Mouse (Mus musculus): Measurements from ENCODE around the gene Msi2.

Msi2 gene

DNA sequence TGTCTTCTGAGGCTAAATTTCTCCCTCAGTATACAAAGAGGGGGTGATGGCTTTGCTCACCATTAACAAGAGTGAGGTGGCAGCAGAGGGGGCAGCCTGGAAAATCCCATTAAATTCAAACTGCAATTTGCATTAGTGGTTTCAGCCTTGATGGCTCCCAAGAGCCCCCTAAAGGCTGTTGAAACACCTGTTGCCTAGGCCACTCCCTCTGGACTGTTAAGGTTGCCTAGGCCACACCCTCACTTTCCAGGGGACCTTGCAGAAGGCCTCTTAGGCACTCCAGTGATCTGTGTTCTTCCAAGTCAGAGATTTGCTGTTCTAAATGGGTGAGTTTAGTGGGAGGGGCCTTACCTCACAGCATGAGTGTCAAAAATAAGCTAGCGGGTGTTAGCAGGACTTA is 232.3 kb downstream of the Msi2 start:
- DNase-seq (ENCODE audit: low read depth, low spot score), result no peak

- DNase-seq (ENCODE audit: low read depth, low spot score), result no peak
These were observed 233.2 kb downstream of the Msi2 start for GRCm38 (mm10) chr11:88485088-88485487.

DNA sequence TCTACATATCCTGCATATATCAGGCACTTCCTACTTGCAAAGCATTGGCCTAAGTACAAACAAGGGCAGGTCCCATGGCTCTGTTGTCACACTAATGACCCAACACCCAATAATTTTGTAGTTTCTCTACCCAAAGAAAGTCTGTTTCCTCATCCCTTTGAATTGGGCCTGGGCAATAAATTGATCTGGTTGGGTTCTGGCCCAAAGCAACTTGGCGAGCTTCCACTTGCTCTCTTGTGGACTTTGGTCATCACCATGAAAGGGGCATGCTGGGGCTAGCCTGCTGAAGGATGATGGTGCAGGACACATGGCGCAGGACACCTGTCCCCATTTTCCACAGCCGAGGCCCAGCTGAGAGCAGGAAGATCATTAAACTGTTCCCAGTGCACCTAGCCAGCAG is 234.3 kb downstream of the Msi2 start:
- no peak for DNase-seq (ENCODE audit: low read depth, low spot score)

DNA sequence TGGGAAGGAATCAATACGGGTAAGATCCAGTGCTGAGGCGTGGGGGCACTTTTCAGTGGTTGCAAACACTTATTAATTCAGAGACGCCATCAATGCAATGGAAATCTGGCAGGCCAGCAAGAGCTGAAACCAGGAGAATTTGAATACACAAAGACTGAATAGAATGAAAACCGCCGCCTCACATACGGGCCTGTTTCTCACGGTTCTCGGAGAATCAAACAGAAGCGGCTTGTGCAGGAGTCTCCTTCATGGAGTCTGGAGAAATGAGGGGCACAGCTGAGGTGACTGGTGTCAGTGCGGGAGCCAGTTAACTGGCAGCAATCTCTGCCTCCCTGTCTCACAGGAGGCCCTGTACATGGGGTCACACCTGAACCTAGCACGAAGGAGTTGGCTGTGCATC is 235.7 kb downstream of the Msi2 start:
- DNase-seq (ENCODE audit: low read depth, low spot score), result no peak

GRCm38 (mm10) chr11:88482236-88482635 is 236.1 kb downstream of the Msi2 start:
- DNase-seq (ENCODE audit: low read depth, low spot score), result no peak

- no peak for DNase-seq (ENCODE audit: low read depth, low spot score)
These were observed 236.6 kb downstream of the Msi2 start for GRCm38 (mm10) chr11:88481602-88482161.

- DNase-seq (ENCODE audit: low read depth, low spot score), result no peak
These were observed 237.2 kb downstream of the Msi2 start for GRCm38 (mm10) chr11:88481092-88481601.

GRCm38 (mm10) chr11:88479498-88479897 is 238.8 kb downstream of the Msi2 start:
- DNase-seq (ENCODE audit: low read depth, low spot score), result peak; percentile 37

GRCm38 (mm10) chr11:88474889-88475440 is 243.3 kb downstream of the Msi2 start:
- DNase-seq (ENCODE audit: low read depth, low spot score), result peak; percentile 31

- no peak for DNase-seq (ENCODE audit: low read depth, low spot score)
These were observed 245.6 kb downstream of the Msi2 start for GRCm38 (mm10) chr11:88472731-88473130.

- DNase-seq (ENCODE audit: low read depth, low spot score), result peak; percentile 32
These were observed 246.2 kb downstream of the Msi2 start for GRCm38 (mm10) chr11:88471981-88472647.

DNA sequence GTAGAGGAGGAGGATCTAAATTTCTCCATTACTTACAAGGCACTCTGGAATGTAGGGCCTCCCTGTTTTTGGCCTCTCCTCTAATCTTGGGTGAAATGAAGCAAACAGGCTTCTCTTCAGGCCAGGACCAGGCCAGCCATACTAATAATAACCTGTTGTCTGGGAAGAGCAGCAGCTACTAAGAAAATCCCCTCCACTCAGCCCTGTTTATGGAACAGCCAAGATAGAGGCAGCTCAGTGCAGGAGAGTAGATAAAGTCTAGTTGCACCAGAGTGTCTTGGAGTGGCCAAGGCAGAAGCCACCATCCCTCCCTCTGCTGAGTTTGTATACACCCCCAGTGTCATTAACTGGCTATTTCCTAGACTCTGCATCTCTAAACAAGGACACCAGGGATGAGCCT is 247.7 kb downstream of the Msi2 start:
- DNase-seq (ENCODE audit: low read depth, low spot score), result no peak

- DNase-seq (ENCODE audit: low read depth, low spot score), result peak; percentile 16
These were observed 249.3 kb downstream of the Msi2 start for GRCm38 (mm10) chr11:88468996-88469395.

- peak; percentile 95 for DNase-seq (ENCODE audit: low read depth, low spot score)
These were observed 250.6 kb downstream of the Msi2 start for GRCm38 (mm10) chr11:88467498-88468245.

- no peak for DNase-seq (ENCODE audit: low read depth, low spot score)
These were observed 254.4 kb downstream of the Msi2 start for GRCm38 (mm10) chr11:88463951-88464350.

DNA sequence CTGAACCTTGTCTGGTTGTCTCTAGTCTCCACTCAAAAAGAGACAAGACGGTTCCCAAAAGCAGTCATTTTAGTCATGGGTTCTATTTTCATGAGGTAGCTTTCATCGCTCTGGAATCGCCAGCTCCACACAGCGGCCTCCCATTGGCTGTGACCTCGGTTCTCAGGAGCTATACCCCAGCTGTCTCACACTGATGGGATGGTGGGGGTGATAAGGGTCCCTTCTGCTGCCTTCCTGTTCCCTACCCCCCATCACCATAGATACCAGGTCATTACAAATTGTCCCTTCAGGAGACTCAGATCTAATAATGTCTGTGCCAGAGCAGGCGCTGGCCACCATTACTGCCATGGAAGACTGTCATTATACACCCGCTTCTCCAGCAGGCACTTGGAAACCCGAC is 255.5 kb downstream of the Msi2 start:
- no peak for DNase-seq (ENCODE audit: low read depth, low spot score)

DNA sequence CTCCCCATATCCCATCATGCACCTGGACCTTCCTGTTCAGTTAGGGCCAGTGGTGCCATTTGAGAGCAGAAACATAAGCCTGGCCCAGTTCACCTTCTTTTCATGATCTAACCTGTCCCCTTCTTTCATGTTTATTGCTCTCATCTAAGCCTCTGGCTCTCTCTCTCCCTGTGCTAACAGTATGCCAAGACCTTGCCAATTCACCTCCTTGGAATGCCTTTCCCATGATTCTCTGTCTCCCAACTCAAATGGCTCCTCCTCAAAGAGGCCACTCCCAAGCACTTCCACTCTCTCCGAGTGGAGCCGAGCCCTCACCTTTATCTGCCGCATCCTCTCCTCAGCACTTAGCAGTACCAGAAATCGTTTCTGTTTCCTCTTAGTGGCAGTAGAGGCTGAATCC is 256.7 kb downstream of the Msi2 start:
- DNase-seq (ENCODE audit: low read depth, low spot score), result no peak

- DNase-seq (ENCODE audit: low read depth, low spot score), result no peak
These were observed 258.2 kb downstream of the Msi2 start for GRCm38 (mm10) chr11:88459946-88460736.

DNA sequence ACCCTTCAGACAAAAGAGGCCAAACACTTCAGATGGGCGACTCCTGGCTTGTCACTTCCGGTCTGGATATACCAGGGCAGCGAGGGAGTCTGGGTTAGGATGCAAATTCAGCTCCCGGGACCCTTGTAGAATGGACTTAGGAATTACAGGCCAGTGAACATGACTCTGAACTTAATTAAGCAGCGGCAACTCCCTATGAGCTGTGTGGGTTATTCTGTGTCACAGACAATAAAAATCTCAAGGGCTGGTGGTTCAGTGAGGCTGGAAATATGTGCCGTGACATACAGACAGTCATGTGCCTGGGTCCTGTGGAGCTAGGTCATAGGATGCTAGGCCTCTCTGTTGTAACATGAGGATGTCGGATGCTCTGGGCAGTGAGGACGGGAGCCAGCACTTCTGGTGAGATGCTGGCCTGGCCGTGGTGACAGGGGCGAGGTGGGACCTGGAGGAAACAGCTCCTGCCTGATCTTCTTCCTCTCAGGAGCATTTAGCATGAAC is 261.0 kb downstream of the Msi2 start:
- DNase-seq (ENCODE audit: low read depth, low spot score), result no peak

DNA sequence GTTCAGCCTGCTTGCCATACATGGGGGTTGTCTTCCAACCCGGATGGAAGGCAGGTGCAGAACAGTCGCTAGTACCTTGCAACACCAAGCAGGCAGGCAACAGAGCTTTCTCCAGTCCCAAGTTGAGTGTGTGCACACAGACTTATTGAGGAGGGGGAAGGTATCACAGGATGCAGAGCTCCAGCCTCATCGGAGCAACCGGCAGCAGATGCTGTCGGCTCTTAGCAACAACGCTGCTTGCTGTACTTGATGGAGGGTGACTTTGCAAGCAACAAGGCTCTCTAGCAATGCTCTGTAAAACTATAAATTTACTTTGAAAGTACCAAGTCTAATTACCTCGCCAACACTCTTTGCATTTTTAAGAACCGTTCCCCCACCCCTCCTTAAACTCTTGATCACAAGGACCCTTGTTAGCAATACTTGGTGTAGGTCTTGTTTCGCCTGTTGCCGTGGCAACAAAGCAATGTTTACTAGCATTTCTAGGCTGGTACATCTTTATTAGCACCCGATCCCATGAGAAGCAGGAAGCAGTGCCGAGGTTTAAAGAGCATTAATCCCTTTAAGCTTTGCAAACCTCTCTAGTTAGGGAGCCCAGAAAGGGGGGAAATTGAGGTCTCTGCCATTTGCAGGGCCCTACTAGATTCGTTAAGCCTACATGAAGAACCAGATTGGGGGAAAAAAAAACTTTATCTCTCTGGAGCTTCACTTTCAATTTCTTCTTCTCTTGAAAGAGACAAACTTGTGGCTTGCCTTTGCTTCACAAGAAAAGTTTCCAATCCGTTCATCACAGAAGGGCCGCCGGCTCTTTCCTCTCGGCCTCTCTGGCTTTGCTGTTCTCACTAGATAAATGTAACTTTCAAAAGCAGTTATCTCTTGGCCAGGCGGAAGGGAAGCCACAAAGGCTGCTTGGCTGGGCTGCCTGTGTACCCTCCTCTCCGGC is 263.2 kb downstream of the Msi2 start:
- no peak for DNase-seq (ENCODE audit: low read depth, low spot score)
